Mouse (Mus musculus) mouse embryonic stem cell (cell line): Measurements from ENCODE around the gene Fgr.

Experiments
- in situ Hi-C, 2 experiments: fragments of 300-500 bp; cut with MboI; formaldehyde crosslinking; loops; 1 replicate in 1 of 2; 3 replicates in 1 of 2; pipeline ENCODE4 v1.14.3; 2019 to 2020; ENCODE audit warnings: low sequenced_read_pairs in 2 of 2, low pct_unique_long_range_greater_than_20kb in 1 of 2, mixed read lengths in 1 of 2; ENCODE audit not compliant: unreplicated experiment in 1 of 2

Gene Fgr

GRCm38 (mm10) chr4:132954530-132955394 is 19.1 kb upstream of the Fgr start:
- in situ Hi-C loops: loop anchor here in 1 of 2 experiments (5.0 kb wide), 1 partner anchor 38 kb away; no protein-coding TSS in a partner anchor

- in situ Hi-C loops: no loop called here
Measured at GRCm38 (mm10) chr4:132955395-132955791, 18.5 kb upstream of the Fgr start.

GRCm38 (mm10) chr4:132958741-132959678 is 14.9 kb upstream of the Fgr start:
- in situ Hi-C loops: no loop called here

- in situ Hi-C loops: no loop called here
Measured at GRCm38 (mm10) chr4:132959679-132960045, 14.2 kb upstream of the Fgr start.

- in situ Hi-C loops: no loop called here
Measured at GRCm38 (mm10) chr4:132960313-132960712, 13.6 kb upstream of the Fgr start.

- in situ Hi-C loops: no loop called here
Measured at GRCm38 (mm10) chr4:132960864-132961639, 12.8 kb upstream of the Fgr start.

- in situ Hi-C loops: no loop called here
Measured at GRCm38 (mm10) chr4:132961866-132962265, 12.0 kb upstream of the Fgr start.

- in situ Hi-C loops: no loop called here
Measured at GRCm38 (mm10) chr4:132962628-132963027, 11.3 kb upstream of the Fgr start.

GRCm38 (mm10) chr4:132963436-132963835 is 10.5 kb upstream of the Fgr start:
- in situ Hi-C loops: no loop called here

- in situ Hi-C loops: no loop called here
Measured at GRCm38 (mm10) chr4:132964064-132964463, 9.8 kb upstream of the Fgr start.

GRCm38 (mm10) chr4:132964473-132964872 is 9.4 kb upstream of the Fgr start:
- in situ Hi-C loops: no loop called here

- in situ Hi-C loops: no loop called here
Measured at GRCm38 (mm10) chr4:132968105-132968938, 5.6 kb upstream of the Fgr start.

GRCm38 (mm10) chr4:132971601-132972000 is 2.3 kb upstream of the Fgr start:
- in situ Hi-C loops: no loop called here

GRCm38 (mm10) chr4:132972101-132972500 is 1.8 kb upstream of the Fgr start:
- in situ Hi-C loops: no loop called here

- in situ Hi-C loops: no loop called here
Measured at GRCm38 (mm10) chr4:132972556-132972955, 1.3 kb upstream of the Fgr start.

GRCm38 (mm10) chr4:132973186-132973585 is 709 bp upstream of the Fgr start:
- in situ Hi-C loops: no loop called here

GRCm38 (mm10) chr4:132974904-132975303 is 1.0 kb downstream of the Fgr start:
- in situ Hi-C loops: no loop called here

- in situ Hi-C loops: no loop called here
Measured at GRCm38 (mm10) chr4:132975791-132976190, 1.9 kb downstream of the Fgr start.
